Comparison of ENCODE assay signal across 8 mouse cellular contexts in the genomic region with DNA sequence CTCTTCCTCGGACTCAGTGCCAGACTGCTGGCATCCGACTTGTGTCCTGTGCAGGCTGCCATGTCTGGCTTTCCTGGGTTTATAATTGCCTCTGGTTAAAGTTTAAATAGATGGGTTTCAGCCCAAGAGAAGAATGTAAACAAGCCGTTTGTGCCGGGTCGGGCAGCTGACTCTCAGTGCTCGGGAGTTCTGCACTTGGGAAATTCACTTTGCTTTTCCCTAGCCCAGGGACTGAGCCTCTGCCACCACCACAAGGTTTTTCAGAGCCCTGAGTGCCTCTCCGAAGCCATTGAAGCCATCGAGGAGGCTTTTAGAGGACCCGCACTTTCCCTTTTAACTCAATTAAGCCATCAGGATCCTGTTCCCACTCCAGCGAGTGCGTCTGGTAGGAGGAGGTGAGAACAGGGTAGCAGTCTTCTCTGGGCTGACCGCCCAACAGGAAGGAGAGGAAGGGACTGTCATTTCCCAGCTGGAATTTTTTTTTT.
DNase-seq lines count a peak whose midpoint lies in the region; ATAC-seq and TF ChIP-seq lines count a peak whose summit lies in the region.

No protein-coding gene starts in this region.

- H3K4me3 ChIP-seq in CH12.LX (replicated peaks in 1 of 3; ENCODE audit: low read depth in 2 of 3, low read length in 2 of 3, poor library complexity in 1 of 3): no peak overlapping the region
- peak overlapping the region; percentile 26 for H3K4me3 ChIP-seq in heart, embryonic 12.5 days

- peak; percentile 73; the same call in 1 of the 2 replicates for ATAC-seq in heart, embryonic 12.5 days (ENCODE audit: insufficient number of reproducible peaks, low FRiP score)

- H3K4me2 ChIP-seq in CH12.LX (ENCODE audit: insufficient read depth, low read depth, poor library complexity, severe bottlenecking): peak overlapping the region; percentile 69; the same call in 1 of the 2 replicates
- peak overlapping the region; percentile 61 for H3K4me2 ChIP-seq in heart, embryonic 12.5 days

- TF ChIP-seq EP300 in CH12.LX (IDR thresholded peaks at IDR 0.05; ENCODE audit: low read length): no peak

- no peak for TF ChIP-seq CTCF in CH12.LX (conservative IDR thresholded peaks at IDR 0.05 in 1 of 2, IDR thresholded peaks at IDR 0.05 in 1 of 2; ENCODE audit: low read depth in 2 of 2, low read length in 2 of 2)

- intact Hi-C loops in left cerebral cortex, postnatal 36 days (cut with DNase I): loop anchor here (5.0 kb wide), 1 partner anchor 100 kb away; no protein-coding TSS in a partner anchor

- H3K9ac ChIP-seq in CH12.LX (ENCODE audit: insufficient read depth, low read depth): peak overlapping the region; percentile 32; the same call in 1 of the 2 replicates
- H3K9ac ChIP-seq in heart, embryonic 12.5 days: no peak overlapping the region

- no peaks in the 10 kb centered on the region for H3K27me3 ChIP-seq in CH12.LX (replicated peaks)
- 0 out of 2 replicates have a peak, but pooled peaks cover 6% of the 10 kb centered on the region for H3K27me3 ChIP-seq in heart, embryonic 12.5 days (replicated peaks)

- dilution Hi-C loops in CH12.LX (cut with MboI; ENCODE audit: extremely low pct_ligation_motif_present, extremely low pct_unique_long_range_greater_than_20kb, low sequenced_read_pairs): no loop called here

- no peak for DNase-seq in CH12.LX (ENCODE audit: extremely low read depth)
- peak; percentile 22 for DNase-seq in adrenal gland, postnatal 25 days
- peak; percentile 79 for DNase-seq in kidney, postnatal 14 days
- DNase-seq in lung, postnatal 36 days: peak; percentile 81
- no peak for DNase-seq in cerebellum, postnatal 4 days (ENCODE audit: low spot score in 2 of 2)
- DNase-seq in left cerebral cortex, postnatal 36 days (ENCODE audit: low spot score in 2 of 2): no peak
- no peak for DNase-seq in thymus, postnatal 0 days (ENCODE audit: low spot score)

- in situ Hi-C loops in CH12.LX (cut with MboI; ENCODE audit: low pct_ligation_motif_present, low pct_unique_long_range_greater_than_20kb, low sequenced_read_pairs): no loop called here

- no peak overlapping the region for H3K27ac ChIP-seq in CH12.LX (ENCODE audit: insufficient read depth, low read depth)
- no peak overlapping the region for H3K27ac ChIP-seq in heart, embryonic 12.5 days (ENCODE audit: poor library complexity, severe bottlenecking)

- H3K79me2 ChIP-seq in CH12.LX (replicated peaks; ENCODE audit: control insufficient read depth, extremely low read depth, insufficient read depth, poor library complexity, severe bottlenecking): no peaks in the 10 kb centered on the region

- H3K4me1 ChIP-seq in CH12.LX (ENCODE audit: control insufficient read depth in 1 of 2, insufficient read depth in 2 of 2): peaks cover 7 to 13% of the 10 kb centered on the region in 2 experiments
- peaks cover 18% of the 10 kb centered on the region for H3K4me1 ChIP-seq in heart, embryonic 12.5 days (replicated peaks)

- peaks cover 3% of the 10 kb centered on the region for H3K9me3 ChIP-seq in CH12.LX (replicated peaks; ENCODE audit: low read length)
- H3K9me3 ChIP-seq in heart, embryonic 12.5 days (replicated peaks): no peaks in the 10 kb centered on the region

- no peak for TF ChIP-seq POLR2A in CH12.LX (IDR thresholded peaks at IDR 0.05; ENCODE audit: low read depth, low read length)

- TF ChIP-seq RAD21 in CH12.LX (IDR thresholded peaks at IDR 0.05; ENCODE audit: low read depth, low read length): no peak

- no peaks in the 10 kb centered on the region for H3K36me3 ChIP-seq in CH12.LX (replicated peaks in 1 of 2; ENCODE audit: control insufficient read depth in 1 of 2, insufficient read depth in 1 of 2, low read length in 1 of 2)
- H3K36me3 ChIP-seq in heart, embryonic 12.5 days: no peaks in the 10 kb centered on the region

- WGBS in heart, embryonic 12.5 days: 8% methylated on average over 12 of the region's 12 CpGs

TF ChIP-seq in CH12.LX, 34 proteins besides CTCF, POLR2A, EP300 and RAD21:
- TF ChIP-seq MXI1 (IDR thresholded peaks at IDR 0.05; ENCODE audit: low read depth, low read length) (no peak), MAZ (IDR thresholded peaks at IDR 0.05; ENCODE audit: low read depth, low read length) (no peak), BHLHE40 (IDR thresholded peaks at IDR 0.05; ENCODE audit: low read depth, low read length) (no peak), ZMIZ1 (IDR thresholded peaks at IDR 0.05; ENCODE audit: low read depth, low read length) (no peak), CHD2 (IDR thresholded peaks at IDR 0.05; ENCODE audit: low read length) (no peak), E2F4 (IDR thresholded peaks at IDR 0.05; ENCODE audit: insufficient replicate concordance, low read depth, low read length) (no peak), MAFK (IDR thresholded peaks at IDR 0.05; ENCODE audit: insufficient replicate concordance, low read length) (no peak), IRF4 (IDR thresholded peaks at IDR 0.05; ENCODE audit: low read depth, low read length) (no peak), JUN (IDR thresholded peaks at IDR 0.05; ENCODE audit: insufficient read depth, low read depth, low read length) (no peak), TBP (conservative IDR thresholded peaks at IDR 0.05; ENCODE audit: low read depth, low read length) (no peak), PAX5 (IDR thresholded peaks at IDR 0.05; ENCODE audit: low read length) (no peak), POLR2AphosphoS2 (IDR thresholded peaks at IDR 0.05; ENCODE audit: low read depth, low read length) (no peak)

Comparison
In these comparisons a context has a peak if more than half of its experiments do, and no peak if none do; other contexts are left out.
1. DNase-seq: peak in adrenal gland, postnatal 25 days (single experiment), kidney, postnatal 14 days (single experiment) and lung, postnatal 36 days (single experiment); none in CH12.LX (single experiment), cerebellum, postnatal 4 days (0 of 2), left cerebral cortex, postnatal 36 days (0 of 2) and thymus, postnatal 0 days (single experiment).